Mouse (Mus musculus) cerebellum, adult 2 months (tissue): ENCODE data around the gene Btn1a1.

Experiments used
- CTCF ChIP-seq: fragments of 200-500 bp; IDR thresholded peaks from 2 replicates; pipeline ENCODE4 v1.5.1; 2011; ENCODE audit warnings: low read depth, mild to moderate bottlenecking, control low read depth, low read length, moderate library complexity, borderline replicate concordance; ENCODE audit not compliant: insufficient read depth
- POLR2A ChIP-seq: fragments of 200-500 bp; IDR thresholded peaks from 2 replicates; pipeline ENCODE4 v1.6.1; 2011; ENCODE audit warnings: low read length, control low read depth, borderline replicate concordance; ENCODE audit not compliant: insufficient read depth

DNA sequence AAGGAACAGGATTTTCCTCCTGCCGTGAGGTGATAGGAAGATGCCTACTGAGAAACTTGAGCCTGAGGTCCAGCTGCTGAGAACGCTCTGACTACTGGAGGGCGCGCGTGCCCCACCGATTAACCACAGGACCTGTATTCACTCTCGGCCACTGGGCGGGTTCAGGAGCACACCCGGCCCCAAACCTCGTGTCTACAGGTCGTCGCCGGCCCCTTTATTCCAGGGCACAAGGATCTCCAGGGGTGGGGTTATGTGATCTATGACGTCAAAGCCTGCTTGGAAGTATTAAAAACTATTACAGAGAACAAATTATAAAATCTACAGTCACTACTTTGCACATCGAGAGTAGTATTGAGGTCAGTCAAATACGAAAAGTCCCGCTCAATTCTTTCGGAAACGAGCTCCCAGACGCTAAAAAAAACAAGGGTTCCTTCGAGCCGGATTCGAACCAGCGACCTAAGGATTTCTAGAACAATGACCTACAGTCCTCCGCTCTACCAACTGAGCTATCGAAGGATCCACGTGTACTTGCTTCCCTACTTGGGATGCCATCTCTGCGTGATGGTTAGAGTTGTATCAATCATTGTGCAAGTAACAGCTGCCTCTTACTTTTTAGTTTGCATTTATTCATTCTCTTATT is 33.0 kb downstream of the Btn1a1 start:
- TF ChIP-seq POLR2A (no peak), CTCF (peak; percentile 47; the same call in 1 of the 2 replicates)
